Mouse (Mus musculus): Measurements from ENCODE around the gene Arsg. TPM values are rescaled to one million over a fixed set of nuclear protein-coding genes. Genes with fewer than 3 reads are reported as not detected.

Gene Arsg
- polyA plus RNA-seq, 1 experiment from 2014 or later, result 3.4 TPM

GRCm38 (mm10) chr11:109557419-109557818, 84.2 kb downstream of the Arsg start:
- no peaks in the 10 kb centered on the region for H3K36me3 ChIP-seq (ENCODE audit: poor library complexity, severe bottlenecking)
- no peaks in the 10 kb centered on the region for H3K27me3 ChIP-seq
- 88% methylated on average over 11 of the region's 11 CpGs for WGBS
- ATAC-seq, result no peak
- H3K4me3 ChIP-seq, result no peak overlapping the region
- H3K9me3 ChIP-seq (replicated peaks), result no peaks in the 10 kb centered on the region
- H3K27ac ChIP-seq, result no peak overlapping the region
- H3K9ac ChIP-seq, result no peak overlapping the region
- H3K4me1 ChIP-seq, result no peaks in the 10 kb centered on the region
- H3K4me2 ChIP-seq, result no peak overlapping the region

DNA sequence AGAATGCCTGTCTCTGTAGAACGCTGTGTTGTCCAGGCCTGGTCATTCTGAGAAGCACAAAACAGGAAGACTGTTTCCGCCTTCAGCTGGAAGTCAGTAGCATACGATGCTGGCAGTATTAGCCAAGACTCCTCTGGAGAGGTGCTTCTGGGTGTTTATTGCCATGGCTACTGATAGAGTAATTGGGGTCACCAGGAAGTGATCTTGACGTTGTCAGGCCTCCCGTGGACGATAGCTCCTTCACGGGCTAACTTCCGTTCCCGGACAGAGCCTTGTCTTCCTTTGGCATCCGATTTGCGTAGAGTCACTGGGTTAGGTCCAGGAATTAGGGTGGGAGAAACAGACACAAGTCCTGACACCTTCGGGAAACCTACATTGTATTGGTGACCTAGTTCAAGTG, 86.1 kb downstream of the Arsg start:
- H3K4me1 ChIP-seq, result no peaks in the 10 kb centered on the region
- 93% methylated on average over 12 of the region's 12 CpGs for WGBS
- no peak for ATAC-seq

GRCm38 (mm10) chr11:109560793-109561257, 87.7 kb downstream of the Arsg start:
- Histone ChIP-seq H3K4me3 (no peak overlapping the region), H3K4me1 (no peaks in the 10 kb centered on the region), H3K4me2 (no peak overlapping the region), H3K9ac (no peak overlapping the region), H3K36me3 (ENCODE audit: poor library complexity, severe bottlenecking) (no peaks in the 10 kb centered on the region), H3K27ac (no peak overlapping the region), H3K27me3 (no peaks in the 10 kb centered on the region), H3K9me3 (replicated peaks) (no peaks in the 10 kb centered on the region)
- ATAC-seq, result no peak
- WGBS, result 40% methylated on average over 9 of the region's 9 CpGs

More for the DNA sequence above, 86.1 kb downstream of the Arsg start:
- Histone ChIP-seq H3K9ac (no peak overlapping the region), H3K27me3 (no peaks in the 10 kb centered on the region), H3K4me3 (no peak overlapping the region), H3K36me3 (ENCODE audit: poor library complexity, severe bottlenecking) (no peaks in the 10 kb centered on the region), H3K27ac (no peak overlapping the region), H3K9me3 (replicated peaks) (no peaks in the 10 kb centered on the region), H3K4me2 (no peak overlapping the region)

DNA sequence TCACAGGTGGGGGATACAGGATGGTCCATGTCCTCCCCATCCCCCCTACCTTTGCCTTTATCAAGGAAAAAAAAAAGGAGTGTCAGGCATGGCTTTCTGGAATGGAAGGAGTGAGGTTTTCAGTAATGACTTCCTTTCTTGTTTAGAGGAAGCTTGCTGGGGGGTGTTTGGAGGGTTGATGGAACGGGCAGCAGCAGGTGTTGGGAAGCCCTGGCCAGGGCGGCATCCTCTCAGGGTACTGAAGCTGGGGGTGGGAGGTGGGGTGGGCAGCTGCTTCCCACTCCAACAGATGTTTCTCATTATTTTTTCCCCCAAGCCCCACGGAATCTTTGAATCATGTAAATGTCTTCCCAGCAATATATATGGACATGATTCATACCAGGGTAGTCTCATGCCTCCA, 88.3 kb downstream of the Arsg start:
- no peak overlapping the region for H3K9ac ChIP-seq
- H3K36me3 ChIP-seq (ENCODE audit: poor library complexity, severe bottlenecking), result no peaks in the 10 kb centered on the region
- no peaks in the 10 kb centered on the region for H3K9me3 ChIP-seq (replicated peaks)
- H3K27ac ChIP-seq, result no peak overlapping the region
- no peaks in the 10 kb centered on the region for H3K4me1 ChIP-seq
- ATAC-seq, result no peak
- 80% methylated on average over 3 of the region's 3 CpGs for WGBS
- no peaks in the 10 kb centered on the region for H3K27me3 ChIP-seq
- no peak overlapping the region for H3K4me3 ChIP-seq
- H3K4me2 ChIP-seq, result no peak overlapping the region

GRCm38 (mm10) chr11:109563708-109564107, 90.5 kb downstream of the Arsg start:
- Histone ChIP-seq H3K36me3 (ENCODE audit: poor library complexity, severe bottlenecking) (no peaks in the 10 kb centered on the region), H3K4me3 (no peak overlapping the region), H3K4me1 (no peaks in the 10 kb centered on the region), H3K27ac (no peak overlapping the region), H3K9me3 (replicated peaks) (no peaks in the 10 kb centered on the region), H3K9ac (no peak overlapping the region), H3K4me2 (no peak overlapping the region), H3K27me3 (no peaks in the 10 kb centered on the region)
- no peak for ATAC-seq
- 90% methylated on average over 4 of the region's 4 CpGs for WGBS

- Histone ChIP-seq H3K4me1 (no peaks in the 10 kb centered on the region), H3K9me3 (replicated peaks) (no peaks in the 10 kb centered on the region), H3K27me3 (no peaks in the 10 kb centered on the region), H3K36me3 (ENCODE audit: poor library complexity, severe bottlenecking) (no peaks in the 10 kb centered on the region), H3K9ac (no peak overlapping the region), H3K27ac (no peak overlapping the region), H3K4me2 (no peak overlapping the region), H3K4me3 (no peak overlapping the region)
- 87% methylated on average over 15 of the region's 15 CpGs for WGBS
- ATAC-seq, result no peak
Observed at GRCm38 (mm10) chr11:109564466-109565214, 91.5 kb downstream of the Arsg start.

GRCm38 (mm10) chr11:109569007-109569618, 95.9 kb downstream of the Arsg start:
- 59% methylated on average over 12 of the region's 12 CpGs for WGBS
- no peak for ATAC-seq

DNA sequence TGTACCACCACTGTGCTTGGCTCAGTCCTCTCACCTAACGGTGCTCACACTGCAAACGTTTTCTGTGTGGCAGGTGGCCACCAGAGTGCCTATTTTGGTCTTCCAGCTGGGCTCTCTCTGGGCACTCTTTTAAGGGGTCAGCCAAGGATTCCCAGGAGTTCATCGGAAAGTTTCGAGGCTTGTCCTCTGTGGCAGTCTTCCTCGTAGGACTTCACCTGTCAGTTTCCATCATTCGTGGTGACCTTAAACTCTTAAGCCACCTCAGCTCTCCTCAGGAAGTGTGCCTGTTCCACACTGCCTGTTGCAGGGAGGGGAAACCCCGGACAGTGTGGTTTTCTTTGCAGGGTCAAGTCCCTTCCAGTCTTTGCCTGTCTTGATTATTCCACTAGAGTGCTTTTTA, 96.6 kb downstream of the Arsg start:
- H3K4me1 ChIP-seq, result no peaks in the 10 kb centered on the region
- 76% methylated on average over 7 of the region's 7 CpGs for WGBS
- no peaks in the 10 kb centered on the region for H3K36me3 ChIP-seq (ENCODE audit: poor library complexity, severe bottlenecking)
- no peak overlapping the region for H3K27ac ChIP-seq
- no peak overlapping the region for H3K9ac ChIP-seq
- H3K4me3 ChIP-seq, result no peak overlapping the region
- ATAC-seq, result no peak
- no peaks in the 10 kb centered on the region for H3K27me3 ChIP-seq
- no peaks in the 10 kb centered on the region for H3K9me3 ChIP-seq (replicated peaks)
- no peak overlapping the region for H3K4me2 ChIP-seq

More at GRCm38 (mm10) chr11:109569007-109569618, 95.9 kb downstream of the Arsg start:
- no peaks in the 10 kb centered on the region for H3K27me3 ChIP-seq
- no peaks in the 10 kb centered on the region for H3K4me1 ChIP-seq
- H3K4me3 ChIP-seq, result no peak overlapping the region
- H3K4me2 ChIP-seq, result no peak overlapping the region
- H3K27ac ChIP-seq, result no peak overlapping the region
- no peaks in the 10 kb centered on the region for H3K9me3 ChIP-seq (replicated peaks)
- H3K36me3 ChIP-seq (ENCODE audit: poor library complexity, severe bottlenecking), result no peaks in the 10 kb centered on the region
- no peak overlapping the region for H3K9ac ChIP-seq

GRCm38 (mm10) chr11:109572051-109572450, 98.9 kb downstream of the Arsg start:
- H3K9me3 ChIP-seq (replicated peaks), result no peaks in the 10 kb centered on the region
- no peaks in the 10 kb centered on the region for H3K36me3 ChIP-seq (ENCODE audit: poor library complexity, severe bottlenecking)
- no peak for ATAC-seq
- H3K27ac ChIP-seq, result no peak overlapping the region
- 88% methylated on average over 11 of the region's 11 CpGs for WGBS
- H3K27me3 ChIP-seq, result no peaks in the 10 kb centered on the region
- H3K4me1 ChIP-seq, result peaks cover 4% of the 10 kb centered on the region; the same call in 1 of the 2 replicates
- no peak overlapping the region for H3K4me2 ChIP-seq
- H3K4me3 ChIP-seq, result no peak overlapping the region
- no peak overlapping the region for H3K9ac ChIP-seq

DNA sequence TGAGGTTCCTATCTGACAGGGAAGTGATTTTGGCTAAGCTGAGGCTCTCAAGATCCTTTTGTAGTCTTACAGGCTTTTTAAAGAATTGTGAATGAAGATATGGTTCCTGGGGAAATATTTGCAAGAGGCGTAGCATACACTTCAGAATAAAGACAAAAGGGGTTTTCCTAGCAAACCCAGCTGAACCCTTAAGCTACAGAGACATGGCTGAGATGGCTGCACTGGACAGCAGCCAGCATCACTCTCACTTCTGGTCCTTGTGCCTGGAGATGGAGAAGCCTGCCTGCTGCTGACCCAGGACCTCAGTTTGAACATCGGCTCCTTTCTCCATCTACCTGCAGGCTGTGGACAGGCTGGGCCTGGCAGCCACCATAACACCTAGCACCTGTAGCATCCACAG, 101.4 kb downstream of the Arsg start:
- Histone ChIP-seq H3K27me3 (no peaks in the 10 kb centered on the region), H3K9me3 (replicated peaks) (no peaks in the 10 kb centered on the region), H3K9ac (no peak overlapping the region), H3K4me1 (peaks cover 16% of the 10 kb centered on the region), H3K4me3 (no peak overlapping the region), H3K36me3 (ENCODE audit: poor library complexity, severe bottlenecking) (no peaks in the 10 kb centered on the region), H3K27ac (no peak overlapping the region), H3K4me2 (no peak overlapping the region)
- WGBS, result 82% methylated on average over 2 of the region's 2 CpGs
- ATAC-seq, result no peak

DNA sequence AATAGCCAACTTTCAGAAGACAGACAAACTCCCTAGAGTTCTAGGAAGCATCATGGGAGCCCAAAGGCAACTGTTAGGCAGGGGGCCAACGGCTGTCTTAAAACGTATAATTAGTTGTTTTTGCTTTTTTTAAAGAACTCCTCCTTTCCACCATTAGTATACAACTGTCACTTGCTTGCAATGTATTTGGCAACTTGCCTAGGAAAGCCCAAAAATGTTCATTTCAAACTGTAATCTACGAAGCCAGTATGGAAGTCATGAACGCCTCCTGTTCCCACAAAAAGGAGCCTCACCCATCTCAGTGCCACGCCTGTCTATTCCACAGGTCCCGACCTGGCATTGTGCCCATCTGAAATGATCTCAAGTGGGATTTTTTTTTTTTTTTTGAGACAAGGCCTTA, 102.7 kb downstream of the Arsg start:
- 71% methylated on average over 6 of the region's 6 CpGs for WGBS
- Histone ChIP-seq H3K4me2 (no peak overlapping the region), H3K4me1 (peaks cover 16% of the 10 kb centered on the region), H3K9ac (no peak overlapping the region), H3K9me3 (replicated peaks) (no peaks in the 10 kb centered on the region), H3K36me3 (ENCODE audit: poor library complexity, severe bottlenecking) (no peaks in the 10 kb centered on the region), H3K27ac (no peak overlapping the region), H3K27me3 (no peaks in the 10 kb centered on the region), H3K4me3 (no peak overlapping the region)
- peak; percentile 48; the same call in 1 of the 2 replicates for ATAC-seq

DNA sequence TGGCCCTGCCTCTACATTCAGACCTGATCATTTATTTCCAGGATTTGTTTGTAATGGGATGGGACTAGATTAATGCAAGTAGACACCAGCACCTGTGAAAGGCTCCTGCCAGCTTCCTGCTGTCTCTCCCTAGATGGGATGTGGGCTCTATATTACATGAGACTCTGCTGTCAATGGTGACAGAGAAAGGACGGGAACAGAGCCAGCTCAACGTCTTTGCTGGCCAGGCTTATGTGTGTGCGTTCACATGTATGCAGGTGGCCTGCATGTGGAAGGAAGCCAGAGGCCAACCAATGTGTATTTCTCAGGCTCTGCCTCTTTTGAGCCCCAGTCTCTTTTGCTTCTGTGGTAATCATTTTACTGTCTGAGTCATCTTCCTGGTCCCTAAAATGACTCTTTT, 105.4 kb downstream of the Arsg start:
- H3K4me1 ChIP-seq, result peaks cover 16% of the 10 kb centered on the region
- H3K9me3 ChIP-seq (replicated peaks), result no peaks in the 10 kb centered on the region
- H3K36me3 ChIP-seq (ENCODE audit: poor library complexity, severe bottlenecking), result no peaks in the 10 kb centered on the region
- no peaks in the 10 kb centered on the region for H3K27me3 ChIP-seq
- no peak for ATAC-seq
- WGBS, result 59% methylated on average over 3 of the region's 3 CpGs
- no peak overlapping the region for H3K4me3 ChIP-seq
- H3K9ac ChIP-seq, result no peak overlapping the region
- H3K4me2 ChIP-seq, result no peak overlapping the region
- no peak overlapping the region for H3K27ac ChIP-seq
